Mouse (Mus musculus) ES-Bruce4 (cell line): ENCODE data around the gene Pex11b. TPM values are rescaled to one million over a fixed set of nuclear protein-coding genes. Genes with fewer than 3 reads are reported as not detected.

Experiments used
- H3K27ac ChIP-seq: 2 replicates; pipeline ENCODE4 v1.5.1; 2012; ENCODE audit warnings: low read length, inconsistent platforms; ENCODE audit not compliant: insufficient read depth
- H3K27me3 ChIP-seq: 2 replicates; pipeline ENCODE4 v1.6.1; 2012; ENCODE audit warnings: mild to moderate bottlenecking, low read length, inconsistent platforms; ENCODE audit not compliant: control insufficient read depth, poor library complexity, insufficient read depth, severe bottlenecking
- H3K36me3 ChIP-seq: 2 replicates; pipeline ENCODE4 v1.6.1; 2012; ENCODE audit warnings: inconsistent platforms, mild to moderate bottlenecking, low read length, moderate library complexity; ENCODE audit not compliant: control insufficient read depth, poor library complexity, insufficient read depth, severe bottlenecking
- H3K4me1 ChIP-seq: one replicate; pipeline ENCODE4 v1.8.1; 2011; ENCODE audit warnings: low read length; ENCODE audit not compliant: control insufficient read depth, insufficient read depth
- H3K4me3 ChIP-seq: 2 replicates; pipeline ENCODE4 v1.5.1; 2011; ENCODE audit warnings: low read depth, mild to moderate bottlenecking, low read length
- H3K9ac ChIP-seq: 2 replicates; pipeline ENCODE4 v1.6.1; 2012; ENCODE audit warnings: low read depth, mild to moderate bottlenecking, inconsistent platforms; ENCODE audit not compliant: poor library complexity, severe bottlenecking
- H3K9me3 ChIP-seq: replicated peaks from 2 replicates; pipeline ENCODE4 v1.6.1; 2012; ENCODE audit warnings: mild to moderate bottlenecking, low read length, inconsistent platforms; ENCODE audit not compliant: control insufficient read depth, poor library complexity, insufficient read depth, severe bottlenecking
- CTCF ChIP-seq: IDR thresholded peaks from one replicate; pipeline ENCODE4 v1.8.1; 2011; ENCODE audit warnings: low read depth, low read length
- EP300 ChIP-seq: IDR thresholded peaks from 2 replicates; pipeline ENCODE4 v1.6.1; 2011; ENCODE audit warnings: low read depth, low read length; ENCODE audit not compliant: insufficient read depth
- POLR2A ChIP-seq: IDR thresholded peaks from one replicate; pipeline ENCODE4 v1.8.1; 2011; ENCODE audit warnings: low read length; ENCODE audit not compliant: insufficient read depth
- polyA plus RNA-seq: library from polyadenylated mRNA; stranded (reverse); fragments of >200 nt; gene quantifications from 2 replicates; pipeline ENCODE4 v1.2.4, GENCODE M21; 2011; ENCODE audit warnings: low read depth; ENCODE audit not compliant: missing spikeins, insufficient read depth, insufficient read length

Gene Pex11b
- polyA plus RNA-seq, 1 experiment: 22.3 TPM

- H3K9ac ChIP-seq: no peak within 1 kb of the TSS
- no peaks in the 10 kb centered on the region for H3K9me3 ChIP-seq
- H3K27ac ChIP-seq: peak within 1 kb of the TSS; percentile 55
- H3K27me3 ChIP-seq: no peaks in the 10 kb centered on the region
- no peak for TF ChIP-seq POLR2A
- TF ChIP-seq EP300: peak; percentile 13; the same call in 1 of the 2 replicates
- TF ChIP-seq CTCF: peak; percentile 17
- no peaks in the 10 kb centered on the region for H3K36me3 ChIP-seq
- H3K4me3 ChIP-seq: peak within 1 kb of the TSS; percentile 61
- peaks cover 12% of the 10 kb centered on the region for H3K4me1 ChIP-seq
These were observed 34.7 kb downstream of the Pex11b start, which contains the start of gene Ankrd35 for GRCm38 (mm10) chr3:96669727-96670468. Ankrd35 (plus strand) TSS chr3:96670131.

GRCm38 (mm10) chr3:96671519-96671918 is 36.3 kb downstream of the Pex11b start:
- no peak overlapping the region for H3K4me3 ChIP-seq
- H3K36me3 ChIP-seq: no peaks in the 10 kb centered on the region
- H3K9ac ChIP-seq: no peak overlapping the region
- H3K27me3 ChIP-seq: no peaks in the 10 kb centered on the region
- H3K9me3 ChIP-seq: no peaks in the 10 kb centered on the region
- no peak overlapping the region for H3K27ac ChIP-seq
- peaks cover 12% of the 10 kb centered on the region for H3K4me1 ChIP-seq
- TF ChIP-seq CTCF (no peak), POLR2A (no peak), EP300 (no peak)

- no peak overlapping the region for H3K9ac ChIP-seq
- no peak for TF ChIP-seq CTCF
- TF ChIP-seq EP300: no peak
- TF ChIP-seq POLR2A: no peak
These were observed 38.3 kb downstream of the Pex11b start for GRCm38 (mm10) chr3:96673514-96673913.

GRCm38 (mm10) chr3:96674442-96674841 is 39.3 kb downstream of the Pex11b start:
- Histone ChIP-seq H3K9me3 (no peaks in the 10 kb centered on the region), H3K9ac (peak overlapping the region; percentile 61), H3K27me3 (no peaks in the 10 kb centered on the region), H3K36me3 (no peaks in the 10 kb centered on the region), H3K27ac (peak overlapping the region; percentile 99), H3K4me1 (peaks cover 12% of the 10 kb centered on the region), H3K4me3 (peak overlapping the region; percentile 26)
- no peak for TF ChIP-seq POLR2A
- TF ChIP-seq EP300: peak; percentile 96
- no peak for TF ChIP-seq CTCF

More at GRCm38 (mm10) chr3:96673514-96673913, 38.3 kb downstream of the Pex11b start:
- Histone ChIP-seq H3K27me3 (no peaks in the 10 kb centered on the region), H3K9me3 (no peaks in the 10 kb centered on the region), H3K36me3 (no peaks in the 10 kb centered on the region), H3K27ac (peak overlapping the region; percentile 99), H3K4me3 (no peak overlapping the region), H3K4me1 (peaks cover 12% of the 10 kb centered on the region)

- no peaks in the 10 kb centered on the region for H3K9me3 ChIP-seq
- TF ChIP-seq CTCF (no peak), POLR2A (no peak), EP300 (no peak)
- peak overlapping the region; percentile 99 for H3K27ac ChIP-seq
- peaks cover 13% of the 10 kb centered on the region for H3K4me1 ChIP-seq
- H3K27me3 ChIP-seq: no peaks in the 10 kb centered on the region
- no peak overlapping the region for H3K9ac ChIP-seq
- no peak overlapping the region for H3K4me3 ChIP-seq
- no peaks in the 10 kb centered on the region for H3K36me3 ChIP-seq
These were observed 40.0 kb downstream of the Pex11b start for GRCm38 (mm10) chr3:96675171-96675570.

GRCm38 (mm10) chr3:96675690-96676089 is 40.5 kb downstream of the Pex11b start:
- H3K27ac ChIP-seq: peak overlapping the region; percentile 99

More at GRCm38 (mm10) chr3:96675690-96676089, 40.5 kb downstream of the Pex11b start:
- H3K9ac ChIP-seq: no peak overlapping the region
- no peak for TF ChIP-seq CTCF
- TF ChIP-seq POLR2A: peak; percentile 3
- TF ChIP-seq EP300: peak; percentile 97
- no peak overlapping the region for H3K4me3 ChIP-seq
- H3K4me1 ChIP-seq: peaks cover 13% of the 10 kb centered on the region
- no peaks in the 10 kb centered on the region for H3K9me3 ChIP-seq
- H3K27me3 ChIP-seq: no peaks in the 10 kb centered on the region
- H3K36me3 ChIP-seq: no peaks in the 10 kb centered on the region
